Mouse (Mus musculus): ENCODE results near the gene Aggf1. TPM values are rescaled to one million over a fixed set of nuclear protein-coding genes. Genes with fewer than 3 reads are reported as not detected.
A peak's percentile ranks its signal among the peaks of the same experiment; 100 is the strongest.
"Not testable (repeated sequence)": the region's sequence is repeated elsewhere in the genome, so short reads cannot be mapped to it uniquely, and the experiment has no call there.

Gene Aggf1
- 41.7 and 42.0 TPM in 2 replicates for polyA plus RNA-seq (2015; fragmentation: Nextera tagmentation; extraction: Ambion mirVana)

- no peaks in the 10 kb centered on the region for H3K9me3 ChIP-seq (replicated peaks)
- H3K4me3 ChIP-seq: peak within 1 kb of the TSS; percentile 97
- WGBS: under 1% methylated on average over 86 of the region's 86 CpGs
- H3K27me3 ChIP-seq: no peaks in the 10 kb centered on the region
- peak within 1 kb of the TSS; percentile 95 for H3K9ac ChIP-seq
- H3K4me2 ChIP-seq: peak within 1 kb of the TSS; percentile 92
- peak; percentile 99 for ATAC-seq
- H3K36me3 ChIP-seq (ENCODE audit: poor library complexity, severe bottlenecking): peaks cover 12% of the 10 kb centered on the region
- peaks cover 17% of the 10 kb centered on the region for H3K4me1 ChIP-seq
- H3K27ac ChIP-seq: peak within 1 kb of the TSS; percentile 77
Measured at GRCm38 (mm10) chr13:95374701-95375553, at the start of gene Aggf1. Gene Aggf1 (minus strand): TSS chr13:95375352.

- Histone ChIP-seq H3K4me1 (peaks cover 16% of the 10 kb centered on the region), H3K9me3 (replicated peaks) (no peaks in the 10 kb centered on the region), H3K27me3 (no peaks in the 10 kb centered on the region), H3K4me2 (no peak overlapping the region), H3K9ac (no peak overlapping the region), H3K27ac (no peak overlapping the region), H3K36me3 (ENCODE audit: poor library complexity, severe bottlenecking) (no peaks in the 10 kb centered on the region), H3K4me3 (no peak overlapping the region)
- ATAC-seq: no peak
- 85% methylated on average over 7 of the region's 7 CpGs for WGBS
Measured at GRCm38 (mm10) chr13:95424932-95425331, 49.8 kb upstream of the Aggf1 start.

- no peak overlapping the region for H3K4me3 ChIP-seq
- no peak overlapping the region; the same call in 1 of the 2 replicates for H3K9ac ChIP-seq
- H3K9me3 ChIP-seq (replicated peaks): no peaks in the 10 kb centered on the region
- H3K4me1 ChIP-seq: peaks cover 12% of the 10 kb centered on the region
- H3K36me3 ChIP-seq (ENCODE audit: poor library complexity, severe bottlenecking): no peaks in the 10 kb centered on the region
- 22% methylated on average over 8 of the region's 8 CpGs for WGBS
- no peaks in the 10 kb centered on the region for H3K27me3 ChIP-seq
- peak overlapping the region; percentile 59 for H3K27ac ChIP-seq
- peak; percentile 79 for ATAC-seq
- H3K4me2 ChIP-seq: peak overlapping the region; percentile 45
Measured at GRCm38 (mm10) chr13:95419204-95419749, 44.1 kb upstream of the Aggf1 start.

GRCm38 (mm10) chr13:95418575-95419203 is 43.5 kb upstream of the Aggf1 start:
- H3K27ac ChIP-seq: peak overlapping the region; percentile 15; the same call in 1 of the 2 replicates
- H3K4me1 ChIP-seq: peaks cover 12% of the 10 kb centered on the region
- H3K4me2 ChIP-seq: peak overlapping the region; percentile 45
- no peak for ATAC-seq
- 27% methylated on average over 6 of the region's 6 CpGs for WGBS
- no peaks in the 10 kb centered on the region for H3K36me3 ChIP-seq (ENCODE audit: poor library complexity, severe bottlenecking)
- H3K4me3 ChIP-seq: no peak overlapping the region
- no peaks in the 10 kb centered on the region for H3K9me3 ChIP-seq (replicated peaks)
- H3K9ac ChIP-seq: no peak overlapping the region
- no peaks in the 10 kb centered on the region for H3K27me3 ChIP-seq

GRCm38 (mm10) chr13:95412257-95412656 is 37.1 kb upstream of the Aggf1 start:
- no peak overlapping the region for H3K9ac ChIP-seq
- H3K27me3 ChIP-seq: no peaks in the 10 kb centered on the region
- H3K9me3 ChIP-seq (replicated peaks): no peaks in the 10 kb centered on the region
- H3K36me3 ChIP-seq (ENCODE audit: poor library complexity, severe bottlenecking): no peaks in the 10 kb centered on the region
- ATAC-seq: no peak
- H3K4me1 ChIP-seq: no peaks in the 10 kb centered on the region
- WGBS: 78% methylated on average over 2 of the region's 2 CpGs
- H3K4me3 ChIP-seq: no peak overlapping the region
- no peak overlapping the region for H3K27ac ChIP-seq
- no peak overlapping the region for H3K4me2 ChIP-seq

GRCm38 (mm10) chr13:95393242-95393641 is 18.1 kb upstream of the Aggf1 start:
- Histone ChIP-seq H3K27ac (no peak overlapping the region), H3K4me1 (no peaks in the 10 kb centered on the region), H3K9me3 (replicated peaks) (peaks cover 16% of the 10 kb centered on the region), H3K4me3 (no peak overlapping the region), H3K27me3 (no peaks in the 10 kb centered on the region), H3K36me3 (ENCODE audit: poor library complexity, severe bottlenecking) (no peaks in the 10 kb centered on the region), H3K9ac (no peak overlapping the region), H3K4me2 (no peak overlapping the region)
- 88% methylated on average over 7 of the region's 7 CpGs for WGBS
- no peak for ATAC-seq

- H3K4me1 ChIP-seq: no peaks in the 10 kb centered on the region
- 34% methylated on average over 24 of the region's 24 CpGs for WGBS
- H3K27ac ChIP-seq: no peak overlapping the region
- no peaks in the 10 kb centered on the region for H3K27me3 ChIP-seq
- ATAC-seq: peak; percentile 80
- no peak overlapping the region for H3K9ac ChIP-seq
- peaks cover under 1% of the 10 kb centered on the region; the same call in 1 of the 2 replicates for H3K9me3 ChIP-seq (replicated peaks)
- H3K4me3 ChIP-seq: no peak overlapping the region
- no peaks in the 10 kb centered on the region for H3K36me3 ChIP-seq (ENCODE audit: poor library complexity, severe bottlenecking)
- no peak overlapping the region for H3K4me2 ChIP-seq
Measured at GRCm38 (mm10) chr13:95389866-95390865, 15.0 kb upstream of the Aggf1 start.

GRCm38 (mm10) chr13:95388226-95388625 is 13.1 kb upstream of the Aggf1 start:
- ATAC-seq: no peak
- Histone ChIP-seq H3K27ac (no peak overlapping the region), H3K4me3 (no peak overlapping the region), H3K9me3 (replicated peaks) (no peaks in the 10 kb centered on the region), H3K4me1 (no peaks in the 10 kb centered on the region), H3K9ac (no peak overlapping the region), H3K27me3 (no peaks in the 10 kb centered on the region), H3K4me2 (no peak overlapping the region), H3K36me3 (ENCODE audit: poor library complexity, severe bottlenecking) (no peaks in the 10 kb centered on the region)
- WGBS: 82% methylated on average over 5 of the region's 5 CpGs

- no peak for ATAC-seq
- 91% methylated on average over 5 of the region's 5 CpGs for WGBS
- H3K27ac ChIP-seq: no peak overlapping the region
- no peak overlapping the region for H3K4me2 ChIP-seq
- H3K9ac ChIP-seq: no peak overlapping the region
- no peaks in the 10 kb centered on the region for H3K36me3 ChIP-seq (ENCODE audit: poor library complexity, severe bottlenecking)
- no peaks in the 10 kb centered on the region for H3K9me3 ChIP-seq (replicated peaks)
- no peak overlapping the region for H3K4me3 ChIP-seq
- no peaks in the 10 kb centered on the region for H3K4me1 ChIP-seq
- no peaks in the 10 kb centered on the region for H3K27me3 ChIP-seq
Measured at GRCm38 (mm10) chr13:95382418-95382817, 7.3 kb upstream of the Aggf1 start.

- ATAC-seq: no peak
- peaks cover 8% of the 10 kb centered on the region for H3K4me1 ChIP-seq
- H3K36me3 ChIP-seq (ENCODE audit: poor library complexity, severe bottlenecking): no peaks in the 10 kb centered on the region
- H3K4me3 ChIP-seq: no peak overlapping the region
- 91% methylated on average over 3 of the region's 3 CpGs for WGBS
- H3K27ac ChIP-seq: no peak overlapping the region
- no peak overlapping the region for H3K4me2 ChIP-seq
- H3K27me3 ChIP-seq: no peaks in the 10 kb centered on the region
- no peaks in the 10 kb centered on the region for H3K9me3 ChIP-seq (replicated peaks)
- no peak overlapping the region for H3K9ac ChIP-seq
Measured at GRCm38 (mm10) chr13:95378696-95379095, 3.5 kb upstream of the Aggf1 start.

- ATAC-seq; H3K4me3 ChIP-seq; H3K27me3 ChIP-seq; H3K36me3 ChIP-seq (ENCODE audit: poor library complexity, severe bottlenecking); H3K9ac ChIP-seq; H3K27ac ChIP-seq; H3K9me3 ChIP-seq (replicated peaks); H3K4me2 ChIP-seq: not testable (repeated sequence)
- peaks cover 17% of the 10 kb centered on the region for H3K4me1 ChIP-seq
- 95% methylated on average over 10 of the region's 11 CpGs for WGBS
Measured at GRCm38 (mm10) chr13:95376689-95377289, 1.6 kb upstream of the Aggf1 start.
